Mouse (Mus musculus) heart, postnatal 0 days (tissue): Measurements from ENCODE around the gene Cryl1. TPM values are rescaled to one million over a fixed set of nuclear protein-coding genes. Genes with fewer than 3 reads are reported as not detected.

ENCODE experiments used
- ATAC-seq: fragments of 200-750 bp; cut with Nextera tagmentation; 2 replicates; pipeline ENCODE4 v1.8.0; 2017; ENCODE audit warnings: low read depth, moderate number of reproducible peaks, moderate library complexity; ENCODE audit not compliant: insufficient read depth
- DNase-seq: peaks from one replicate; pipeline ENCODE4 v3.0.0-alpha.2; 2016; ENCODE audit warnings: low spot score
- H3K27ac ChIP-seq: fragments of 300-500 bp; sonication (generic); 2 replicates; pipeline ENCODE4 v1.5.1; 2014; ENCODE audit warnings: low read depth, mild to moderate bottlenecking
- H3K27me3 ChIP-seq: fragments of 300-500 bp; sonication (generic); 2 replicates; pipeline ENCODE4 v1.6.1; 2014; ENCODE audit warnings: low read length, mixed read lengths; ENCODE audit not compliant: control insufficient read depth, insufficient read depth
- H3K36me3 ChIP-seq: fragments of 300-500 bp; sonication (generic); replicated peaks from 2 replicates; pipeline ENCODE4 v1.6.1; 2014; ENCODE audit warnings: low read length, mixed read lengths; ENCODE audit not compliant: control insufficient read depth, insufficient read depth
- H3K4me1 ChIP-seq: fragments of 300-500 bp; sonication (generic); 2 replicates; pipeline ENCODE4 v1.6.1; 2014; ENCODE audit warnings: antibody characterized with exemption; ENCODE audit not compliant: control insufficient read depth, insufficient read depth
- H3K4me2 ChIP-seq: fragments of 300-500 bp; sonication (generic); 2 replicates; pipeline ENCODE4 v1.6.1; 2014; ENCODE audit warnings: low read depth, mild to moderate bottlenecking, low read length, moderate library complexity
- H3K4me3 ChIP-seq: fragments of 300-500 bp; sonication (generic); 2 replicates; pipeline ENCODE4 v1.5.1; 2014; ENCODE audit warnings: low read depth, low read length
- H3K9ac ChIP-seq: fragments of 300-500 bp; sonication (generic); replicated peaks from 2 replicates; pipeline ENCODE4 v1.6.1; 2014; ENCODE audit warnings: low read depth, low read length, mixed read lengths
- H3K9me3 ChIP-seq: fragments of 300-500 bp; sonication (generic); replicated peaks from 2 replicates; pipeline ENCODE4 v1.6.1; 2016; ENCODE audit warnings: low read length; ENCODE audit not compliant: control insufficient read depth
- CTCF ChIP-seq: IDR thresholded peaks from 2 replicates; pipeline ENCODE4 v1.5.1; 2016; ENCODE audit warnings: antibody characterized with exemption, control low read depth, low read depth
- EP300 ChIP-seq: IDR thresholded peaks from 2 replicates; pipeline ENCODE4 v1.6.1; 2016; ENCODE audit warnings: antibody characterized with exemption, low read depth
- WGBS: fragments of 180-500 bp; shearing (Covaris S2); extraction: QIAGEN DNeasy Blood & Tissue Kit; methylation state at CpG from one replicate; pipeline ENCODE4 v1.1.7; 2014; 5-methylcytosine and 5-hydroxymethylcytosine counted together
- polyA plus RNA-seq: library from polyadenylated mRNA; unstranded; fragments of >200 nt; fragmentation: Nextera tagmentation; extraction: Ambion mirVana; gene quantifications from 2 replicates; pipeline ENCODE4 v1.2.1, GENCODE M21; 2015
- total RNA-seq: library from RNA; depleted of rRNA; stranded (reverse); fragments of >200 nt; gene quantifications from 2 replicates; pipeline ENCODE4 v1.2.3, GENCODE M21; 2014; ENCODE audit warnings: low replicate concordance

Cryl1 gene
- total and polyA plus RNA-seq, 2 experiments from 2014 or later, result 1.6 to 10.5 TPM

GRCm38 (mm10) chr14:57276481-57277012 is 121.8 kb downstream of the Cryl1 start:
- H3K36me3 ChIP-seq, result no peaks in the 10 kb centered on the region
- H3K27me3 ChIP-seq, result no peaks in the 10 kb centered on the region
- 71% methylated on average over 7 of the region's 7 CpGs for WGBS
- no peak for TF ChIP-seq EP300
- TF ChIP-seq CTCF, result no peak
- no peaks in the 10 kb centered on the region for H3K9me3 ChIP-seq
- no peak for DNase-seq
- no peak overlapping the region for H3K4me3 ChIP-seq
- no peak for ATAC-seq
- no peaks in the 10 kb centered on the region for H3K4me1 ChIP-seq
- H3K4me2 ChIP-seq, result no peak overlapping the region
- H3K27ac ChIP-seq, result no peak overlapping the region
- H3K9ac ChIP-seq, result no peak overlapping the region

DNA sequence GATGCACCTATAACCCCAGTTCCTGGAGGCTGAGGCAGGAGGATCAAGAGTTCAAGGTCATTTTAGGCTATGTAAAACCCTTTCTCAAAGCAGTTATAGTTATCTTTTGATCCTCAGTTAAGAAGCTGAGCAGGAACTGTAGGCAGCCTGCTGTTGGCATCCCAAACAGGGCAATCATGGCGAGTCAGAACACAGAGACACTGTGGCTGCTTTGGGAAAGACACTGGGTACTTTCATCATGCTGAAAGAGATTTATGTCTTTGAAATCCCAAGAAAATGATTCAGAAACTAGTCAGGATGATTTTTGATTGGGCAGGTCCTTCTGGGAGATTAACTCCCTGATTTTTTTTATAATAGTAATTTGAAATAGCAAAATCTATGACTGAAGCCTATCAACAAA is 126.0 kb downstream of the Cryl1 start:
- Histone ChIP-seq H3K4me3 (no peak overlapping the region), H3K9me3 (no peaks in the 10 kb centered on the region), H3K9ac (no peak overlapping the region), H3K36me3 (no peaks in the 10 kb centered on the region), H3K27ac (no peak overlapping the region), H3K4me2 (no peak overlapping the region), H3K4me1 (no peaks in the 10 kb centered on the region), H3K27me3 (no peaks in the 10 kb centered on the region)
- WGBS, result 79% methylated on average over 1 of the region's 1 CpGs
- ATAC-seq (no peak), DNase-seq (no peak)
- TF ChIP-seq EP300 (no peak), CTCF (no peak)

DNA sequence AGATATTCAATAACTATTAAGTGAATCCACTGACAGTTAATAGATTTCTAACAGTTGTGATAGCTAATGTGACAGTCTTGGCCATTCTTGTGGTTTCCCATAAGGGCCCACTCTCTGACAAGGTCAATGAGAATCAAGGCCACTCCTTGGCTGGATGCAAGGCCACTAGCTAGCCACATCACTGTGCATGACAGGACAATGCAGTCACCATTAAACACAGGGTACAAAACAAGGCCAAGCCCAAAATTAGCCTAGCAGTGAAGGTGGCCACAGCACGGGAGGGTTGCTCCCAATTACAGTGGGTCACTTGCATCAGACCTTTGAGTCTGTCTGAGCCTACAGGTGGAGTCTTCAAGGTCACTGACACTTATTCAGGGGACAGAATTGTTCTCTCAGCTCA is 126.5 kb downstream of the Cryl1 start:
- ATAC-seq (no peak), DNase-seq (no peak)
- no peaks in the 10 kb centered on the region for H3K27me3 ChIP-seq
- no peak overlapping the region for H3K4me3 ChIP-seq
- 65% methylated on average over 1 of the region's 1 CpGs for WGBS
- TF ChIP-seq EP300, result no peak
- TF ChIP-seq CTCF, result no peak
- no peak overlapping the region for H3K4me2 ChIP-seq
- H3K27ac ChIP-seq, result no peak overlapping the region
- H3K36me3 ChIP-seq, result no peaks in the 10 kb centered on the region
- H3K9ac ChIP-seq, result no peak overlapping the region
- no peaks in the 10 kb centered on the region for H3K9me3 ChIP-seq
- no peaks in the 10 kb centered on the region for H3K4me1 ChIP-seq

GRCm38 (mm10) chr14:57268900-57269299 is 129.4 kb downstream of the Cryl1 start:
- WGBS, result 83% methylated on average over 3 of the region's 3 CpGs
- Histone ChIP-seq H3K4me3 (no peak overlapping the region), H3K27ac (no peak overlapping the region), H3K27me3 (no peaks in the 10 kb centered on the region), H3K4me2 (no peak overlapping the region), H3K4me1 (no peaks in the 10 kb centered on the region), H3K36me3 (no peaks in the 10 kb centered on the region), H3K9ac (no peak overlapping the region), H3K9me3 (no peaks in the 10 kb centered on the region)
- TF ChIP-seq EP300 (no peak), CTCF (no peak)
- no peak for DNase-seq
- ATAC-seq, result no peak

DNA sequence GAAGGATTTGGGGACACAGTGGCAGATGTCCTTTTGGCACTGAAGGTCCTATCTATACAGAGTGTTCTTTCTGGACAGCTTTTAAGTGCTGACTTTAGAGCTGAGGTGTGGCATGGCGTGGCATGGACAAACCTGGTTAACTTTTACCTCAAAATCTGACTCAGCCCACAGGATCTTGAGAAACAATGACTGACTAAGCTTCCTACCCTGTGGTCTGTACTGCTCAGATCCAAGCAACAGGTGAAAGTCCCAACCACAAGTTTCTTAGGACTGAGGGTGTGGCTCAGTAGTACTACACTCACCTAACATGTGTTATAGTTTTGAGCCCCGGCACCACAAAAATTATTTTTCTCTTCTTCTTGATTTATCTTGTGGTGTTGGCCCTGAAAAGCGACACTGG is 130.0 kb downstream of the Cryl1 start:
- ATAC-seq (no peak), DNase-seq (no peak)
- Histone ChIP-seq H3K4me2 (no peak overlapping the region), H3K4me1 (no peaks in the 10 kb centered on the region), H3K4me3 (no peak overlapping the region), H3K27me3 (no peaks in the 10 kb centered on the region), H3K27ac (no peak overlapping the region), H3K36me3 (no peaks in the 10 kb centered on the region), H3K9me3 (no peaks in the 10 kb centered on the region), H3K9ac (no peak overlapping the region)
- no peak for TF ChIP-seq EP300
- no peak for TF ChIP-seq CTCF
- 87% methylated on average over 3 of the region's 3 CpGs for WGBS

- Histone ChIP-seq H3K27me3 (no peaks in the 10 kb centered on the region), H3K4me3 (no peak overlapping the region), H3K27ac (no peak overlapping the region), H3K4me2 (no peak overlapping the region), H3K36me3 (no peaks in the 10 kb centered on the region), H3K9ac (no peak overlapping the region), H3K4me1 (no peaks in the 10 kb centered on the region), H3K9me3 (0 out of 2 replicates have a peak, but pooled peaks cover 4% of the 10 kb centered on the region)
- 53% methylated on average over 10 of the region's 10 CpGs for whole genome bisulfite sequencing
- ATAC-seq, result no peak
- no peak for TF ChIP-seq EP300
- TF ChIP-seq CTCF, result no peak
- DNase-seq, result no peak
Measured at GRCm38 (mm10) chr14:57263943-57264342, 134.4 kb downstream of the Cryl1 start.
